Mouse (Mus musculus) MEL (cell line): ENCODE measurements around the gene A730061H03Rik. TPM values are rescaled to one million over a fixed set of nuclear protein-coding genes. Genes with fewer than 3 reads are reported as not detected.

Source experiments
- DNase-seq: peaks from one replicate; pipeline ENCODE4 v3.0.0; 2011; ENCODE audit warnings: low read depth, low spot score
- H3K27ac ChIP-seq: 2 replicates; pipeline ENCODE4 v1.5.1; 2012; ENCODE audit warnings: low read depth, mild to moderate bottlenecking, control low read depth, low read length, moderate library complexity; ENCODE audit not compliant: control insufficient read depth
- H3K27me3 ChIP-seq, 2 experiments: fragments of 150-350 bp in 1 of 2; sonication (generic) in 1 of 2; 2 replicates each; pipeline ENCODE4 v1.6.1; 2012; ENCODE audit warnings: low read length in 2 of 2, mild to moderate bottlenecking in 2 of 2, improper control_type of control experiment in 1 of 2, moderate library complexity in 1 of 2; ENCODE audit not compliant: insufficient read depth in 2 of 2, control insufficient read depth in 1 of 2
- H3K36me3 ChIP-seq, 2 experiments: 2 replicates each; pipeline ENCODE4 v1.6.1; 2012 to 2014; ENCODE audit warnings: low read length in 2 of 2, improper control_type of control experiment in 1 of 2, inconsistent platforms in 1 of 2, mild to moderate bottlenecking in 1 of 2; ENCODE audit not compliant: insufficient read depth in 2 of 2, control insufficient read depth in 1 of 2
- H3K4me1 ChIP-seq, 2 experiments: fragments of 150-350 bp in 1 of 2; sonication (generic) in 1 of 2; 2 replicates each; pipeline ENCODE4 v1.6.1; 2012; ENCODE audit warnings: low read length in 2 of 2, improper control_type of control experiment in 1 of 2, mild to moderate bottlenecking in 1 of 2; ENCODE audit not compliant: insufficient read depth in 2 of 2, control insufficient read depth in 1 of 2
- H3K4me3 ChIP-seq, 2 experiments: fragments of 150-350 bp in 1 of 2; sonication (generic) in 1 of 2; 2 replicates each; pipeline ENCODE4 v1.5.1; 2012; ENCODE audit warnings: low read depth in 2 of 2, low read length in 2 of 2, mild to moderate bottlenecking in 2 of 2, moderate library complexity in 2 of 2, control low read depth in 1 of 2, improper control_type of control experiment in 1 of 2; ENCODE audit not compliant: control insufficient read depth in 1 of 2, insufficient read depth in 1 of 2
- H3K79me2 ChIP-seq: 2 replicates; pipeline ENCODE4 v1.6.1; 2012; ENCODE audit warnings: mild to moderate bottlenecking, low read length, moderate library complexity; ENCODE audit not compliant: control insufficient read depth, poor library complexity, insufficient read depth
- H3K9ac ChIP-seq: 2 replicates; pipeline ENCODE4 v1.6.1; 2012; ENCODE audit warnings: low read depth, mild to moderate bottlenecking, control low read depth, low read length, moderate library complexity; ENCODE audit not compliant: control insufficient read depth, poor library complexity, severe bottlenecking
- H3K9me3 ChIP-seq: fragments of 150-350 bp; sonication (generic); replicated peaks from 2 replicates; pipeline ENCODE4 v1.6.1; 2012; ENCODE audit warnings: mild to moderate bottlenecking, low read length, improper control_type of control experiment, moderate library complexity; ENCODE audit not compliant: insufficient read depth
- BHLHE40 ChIP-seq: IDR thresholded peaks from 2 replicates; pipeline ENCODE4 v1.6.1; 2012; ENCODE audit warnings: low read depth, mild to moderate bottlenecking, inconsistent platforms, low read length, improper control_type of control experiment, borderline replicate concordance
- CHD1 ChIP-seq: IDR thresholded peaks from 2 replicates; pipeline ENCODE4 v1.6.1; 2012; ENCODE audit warnings: low read depth, mild to moderate bottlenecking, inconsistent platforms, low read length, improper control_type of control experiment
- CHD2 ChIP-seq: IDR thresholded peaks from 2 replicates; pipeline ENCODE4 v1.6.1; 2011; ENCODE audit warnings: low read length, improper control_type of control experiment
- CTCF ChIP-seq, 3 experiments: IDR thresholded peaks in 2 of 3; conservative IDR thresholded peaks in 1 of 3; 2 replicates each; pipeline ENCODE4 v1.5.1; 2011 to 2012; ENCODE audit warnings: low read length in 3 of 3, low read depth in 2 of 3, mild to moderate bottlenecking in 2 of 3, improper control_type of control experiment in 1 of 3, inconsistent platforms in 1 of 3, mixed read lengths in 1 of 3, moderate library complexity in 1 of 3; ENCODE audit not compliant: control insufficient read depth in 1 of 3, insufficient read depth in 1 of 3, poor library complexity in 1 of 3, severe bottlenecking in 1 of 3
- E2F4 ChIP-seq: IDR thresholded peaks from 2 replicates; pipeline ENCODE4 v1.6.1; 2011; ENCODE audit warnings: low read depth, low read length, improper control_type of control experiment, borderline replicate concordance
- ELF1 ChIP-seq: IDR thresholded peaks from 2 replicates; pipeline ENCODE4 v1.6.1; 2014; ENCODE audit warnings: low read depth, mild to moderate bottlenecking, inconsistent platforms, low read length, improper control_type of control experiment, moderate library complexity
- EP300 ChIP-seq, 2 experiments: IDR thresholded peaks; 2 replicates each; pipeline ENCODE4 v1.6.1; 2011; ENCODE audit warnings: improper control_type of control experiment in 2 of 2, low read length in 2 of 2, low read depth in 1 of 2, mild to moderate bottlenecking in 1 of 2
- ETS1 ChIP-seq: IDR thresholded peaks from 2 replicates; pipeline ENCODE4 v1.6.1; 2012; ENCODE audit warnings: low read depth, mild to moderate bottlenecking, inconsistent platforms, low read length, improper control_type of control experiment, moderate library complexity
- GABPA ChIP-seq: IDR thresholded peaks from 2 replicates; pipeline ENCODE4 v1.6.1; 2012; ENCODE audit warnings: low read depth, mild to moderate bottlenecking, inconsistent platforms, low read length, improper control_type of control experiment, moderate library complexity
- GATA1 ChIP-seq: IDR thresholded peaks from 2 replicates; pipeline ENCODE4 v1.6.1; 2011; ENCODE audit warnings: low read depth, low read length, improper control_type of control experiment
- HCFC1 ChIP-seq: IDR thresholded peaks from 2 replicates; pipeline ENCODE4 v1.6.1; 2012; ENCODE audit warnings: low read depth, mild to moderate bottlenecking, inconsistent platforms, low read length, improper control_type of control experiment, moderate library complexity
- MAFK ChIP-seq: IDR thresholded peaks from 2 replicates; pipeline ENCODE4 v1.6.1; 2011; ENCODE audit warnings: low read depth, mild to moderate bottlenecking, low read length, improper control_type of control experiment, borderline replicate concordance
- MAX ChIP-seq: IDR thresholded peaks from 2 replicates; pipeline ENCODE4 v1.6.1; 2011; ENCODE audit warnings: low read length, improper control_type of control experiment
- MAZ ChIP-seq: IDR thresholded peaks from 2 replicates; pipeline ENCODE4 v1.6.1; 2012; ENCODE audit warnings: low read depth, mild to moderate bottlenecking, inconsistent platforms, low read length, improper control_type of control experiment
- MXI1 ChIP-seq: IDR thresholded peaks from 2 replicates; pipeline ENCODE4 v1.6.1; 2011; ENCODE audit warnings: mild to moderate bottlenecking, low read depth, low read length, improper control_type of control experiment
- MYB ChIP-seq: IDR thresholded peaks from 2 replicates; pipeline ENCODE4 v1.6.1; 2011; ENCODE audit warnings: mild to moderate bottlenecking, low read depth, low read length, improper control_type of control experiment
- MYC ChIP-seq: IDR thresholded peaks from 2 replicates; pipeline ENCODE4 v1.6.1; 2011; ENCODE audit warnings: low read depth, mild to moderate bottlenecking, low read length, improper control_type of control experiment, moderate library complexity
- NELFE ChIP-seq: IDR thresholded peaks from 2 replicates; pipeline ENCODE4 v1.6.1; 2011; ENCODE audit warnings: low read depth, low read length, improper control_type of control experiment
- NRF1 ChIP-seq: IDR thresholded peaks from 2 replicates; pipeline ENCODE4 v1.6.1; 2014; ENCODE audit warnings: low read depth, mild to moderate bottlenecking, inconsistent platforms, low read length, improper control_type of control experiment, moderate library complexity; ENCODE audit not compliant: poor library complexity, insufficient read depth, severe bottlenecking
- POLR2A ChIP-seq, 2 experiments: IDR thresholded peaks; 2 replicates each; pipeline ENCODE4 v1.6.1; 2011 to 2012; ENCODE audit warnings: low read length in 2 of 2, mild to moderate bottlenecking in 2 of 2, control low read depth in 1 of 2, improper control_type of control experiment in 1 of 2, low read depth in 1 of 2, moderate library complexity in 1 of 2; ENCODE audit not compliant: control insufficient read depth in 1 of 2, insufficient read depth in 1 of 2, poor library complexity in 1 of 2
- POLR2AphosphoS2 ChIP-seq: IDR thresholded peaks from 2 replicates; pipeline ENCODE4 v1.6.1; 2011; ENCODE audit warnings: low read length, improper control_type of control experiment
- POLR2AphosphoS5 ChIP-seq: IDR thresholded peaks from 2 replicates; pipeline ENCODE4 v1.6.1; 2012; ENCODE audit warnings: low read depth, borderline replicate concordance, mild to moderate bottlenecking, inconsistent platforms, low read length, moderate library complexity, mixed read lengths
- RCOR1 ChIP-seq: IDR thresholded peaks from 2 replicates; pipeline ENCODE4 v1.6.1; 2012; ENCODE audit warnings: low read depth, mild to moderate bottlenecking, inconsistent platforms, low read length, improper control_type of control experiment
- SIN3A ChIP-seq: IDR thresholded peaks from 2 replicates; pipeline ENCODE4 v1.6.1; 2012; ENCODE audit warnings: low read length, improper control_type of control experiment, inconsistent platforms
- SMC3 ChIP-seq: IDR thresholded peaks from 2 replicates; pipeline ENCODE4 v1.6.1; 2011; ENCODE audit warnings: low read depth, low read length, improper control_type of control experiment
- TAL1 ChIP-seq: IDR thresholded peaks from 2 replicates; pipeline ENCODE4 v1.6.1; 2012; ENCODE audit warnings: mild to moderate bottlenecking, inconsistent platforms, low read length, moderate library complexity, mixed read lengths
- TBP ChIP-seq: IDR thresholded peaks from 2 replicates; pipeline ENCODE4 v1.8.0; 2011; ENCODE audit warnings: low read depth, low read length, improper control_type of control experiment
- UBTF ChIP-seq: IDR thresholded peaks from 2 replicates; pipeline ENCODE4 v1.6.1; 2012; ENCODE audit warnings: low read depth, mild to moderate bottlenecking, inconsistent platforms, low read length, improper control_type of control experiment, moderate library complexity, borderline replicate concordance; ENCODE audit not compliant: insufficient read depth
- USF1 ChIP-seq: IDR thresholded peaks from 2 replicates; pipeline ENCODE4 v1.6.1; 2014; ENCODE audit warnings: low read depth, mild to moderate bottlenecking, inconsistent platforms, low read length, improper control_type of control experiment, moderate library complexity
- USF2 ChIP-seq, 2 experiments: IDR thresholded peaks; 2 replicates each; pipeline ENCODE4 v1.6.1; 2011 to 2012; ENCODE audit warnings: improper control_type of control experiment in 2 of 2, low read length in 2 of 2, borderline replicate concordance in 1 of 2, inconsistent platforms in 1 of 2, low read depth in 1 of 2, mild to moderate bottlenecking in 1 of 2; ENCODE audit not compliant: insufficient read depth in 1 of 2
- ZNF384 ChIP-seq: IDR thresholded peaks from 2 replicates; pipeline ENCODE4 v1.6.1; 2012; ENCODE audit warnings: low read depth, mild to moderate bottlenecking, inconsistent platforms, low read length, improper control_type of control experiment
- polyA plus RNA-seq, 2 experiments: library from polyadenylated mRNA; stranded (reverse) in 1 of 2; unstranded in 1 of 2; fragments of >175 nt in 1 of 2; fragments of >200 nt in 1 of 2; gene quantifications; 2 replicates each; pipeline versions ENCODE4 v1.2.1 to v1.2.4; 2012; ENCODE audit warnings: low replicate concordance in 2 of 2, low read depth in 1 of 2; ENCODE audit not compliant: insufficient read length in 2 of 2, insufficient read depth in 1 of 2, missing spikeins in 1 of 2
- total RNA-seq: library from RNA; depleted of rRNA; stranded (reverse); fragments of 300-350 nt; gene quantifications from 2 replicates; pipeline ENCODE4 v1.2.3, GENCODE M21; 2012

Gene A730061H03Rik
- total and polyA plus RNA-seq, 3 experiments: 0.73 to 0.86 TPM; not detected in 1

DNA sequence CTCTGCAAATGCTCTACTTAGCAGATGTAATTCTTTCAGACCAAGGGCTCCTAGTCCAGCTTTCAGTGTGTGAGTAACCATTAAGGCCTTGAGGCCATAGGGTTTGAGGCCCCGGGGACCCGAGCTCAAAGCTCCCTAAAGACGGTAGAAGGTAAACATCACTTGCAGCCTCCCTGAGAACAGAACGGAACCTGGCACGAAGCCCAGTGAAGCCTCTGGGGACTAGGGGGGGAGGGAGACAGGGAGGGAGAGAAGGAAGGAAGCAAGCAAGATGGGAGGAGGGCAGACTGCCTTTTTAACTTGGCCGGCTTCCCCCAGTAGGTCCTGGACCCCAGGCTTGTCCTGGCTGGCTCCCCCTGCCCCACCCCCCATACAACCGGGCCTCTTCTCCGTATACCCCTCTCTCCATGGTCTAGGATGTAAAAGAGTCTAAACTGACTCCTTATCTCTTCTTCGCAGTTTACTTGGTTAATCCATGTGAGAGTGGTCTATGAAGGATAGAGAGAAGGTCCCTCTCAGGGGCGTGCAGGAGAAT is 19.4 kb downstream of the A730061H03Rik start:
- peak; percentile 93 for DNase-seq
- Histone ChIP-seq H3K36me3 (peaks cover 12 to 17% of the 10 kb centered on the region in 2 experiments), H3K27me3 (no peaks in the 10 kb centered on the region), H3K9me3 (no peaks in the 10 kb centered on the region), H3K9ac (peak overlapping the region; percentile 93), H3K4me1 (peaks cover 8 to 17% of the 10 kb centered on the region in 2 experiments), H3K79me2 (peaks cover 15% of the 10 kb centered on the region), H3K27ac (peak overlapping the region; percentile 87), H3K4me3 (peak overlapping the region; percentile 88 to 94)
- TF ChIP-seq MXI1: peak; percentile 46
- TF ChIP-seq MYC: no peak
- TF ChIP-seq UBTF: no peak
- TF ChIP-seq USF1: no peak
- TF ChIP-seq GATA1: peak; percentile 57
- no peak for TF ChIP-seq E2F4
- peak; percentile 77 for TF ChIP-seq SIN3A
- no peak for TF ChIP-seq RCOR1
- no peak for TF ChIP-seq POLR2A (IDR thresholded peaks at IDR 0.05; ENCODE audit: control insufficient read depth in 1 of 2, insufficient read depth in 1 of 2, low read depth in 1 of 2, low read length in 2 of 2, poor library complexity in 1 of 2)
- TF ChIP-seq POLR2AphosphoS2: no peak
- TF ChIP-seq BHLHE40: no peak
- TF ChIP-seq MAZ: peak; percentile 84
- no peak; the same call in 1 of the 2 replicates for TF ChIP-seq HCFC1
- TF ChIP-seq TAL1: peak; percentile 66
- TF ChIP-seq MAFK: no peak
- peak; percentile 54; the same call in 1 of the 2 replicates for TF ChIP-seq MAX
- peak; percentile 50; the same call in 1 of the 2 replicates for TF ChIP-seq CHD1
- peak; percentile 48 for TF ChIP-seq ETS1

DNA sequence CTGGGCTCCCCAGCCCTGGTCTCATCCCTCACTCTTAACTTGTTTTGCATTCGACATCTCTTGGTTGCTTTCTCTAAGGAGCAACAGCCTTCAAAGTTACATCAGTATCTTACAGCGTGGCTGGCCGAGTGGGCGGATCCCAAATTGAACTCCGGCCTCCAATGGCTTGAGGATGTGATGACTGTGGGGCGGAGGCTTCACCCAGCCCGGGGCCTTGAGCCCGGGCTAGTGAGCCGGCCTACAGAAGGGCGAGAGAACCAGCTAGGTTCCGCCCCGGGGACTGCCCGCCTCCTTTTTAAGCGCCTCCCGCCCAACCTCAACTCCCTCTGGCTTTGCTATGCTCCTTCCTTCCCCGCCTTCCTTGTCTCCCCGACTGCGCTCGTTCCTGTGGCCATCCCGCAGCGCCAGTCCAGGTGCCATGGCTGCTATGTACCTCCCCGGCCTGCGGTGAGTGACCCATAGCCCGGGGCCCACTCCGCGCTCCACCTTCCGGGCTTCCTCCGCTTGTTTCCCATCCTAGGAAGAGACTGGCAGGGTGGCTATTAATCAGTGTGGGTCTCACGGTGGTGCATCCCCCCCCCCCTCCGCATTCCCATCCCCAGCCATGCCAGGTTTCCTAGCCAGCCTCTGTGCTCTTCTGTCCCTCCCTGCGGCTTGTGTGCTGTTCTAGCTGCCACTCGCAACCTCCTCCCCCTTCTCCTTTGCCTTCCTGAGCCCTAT is 20.0 kb downstream of the A730061H03Rik start, which contains the start of gene Pck2:
TSS of gene Pck2 (plus strand) at position 200 of the 720 bp plus-strand sequence.
- Histone ChIP-seq H3K4me3 (peak within 1 kb of the TSS; percentile 88 to 94), H3K4me1 (peaks cover 8 to 17% of the 10 kb centered on the region in 2 experiments)
- peak; percentile 78; the same call in 1 of the 2 replicates for TF ChIP-seq MAZ
- TF ChIP-seq NELFE: peak; percentile 75
- TF ChIP-seq GABPA: no peak
- no peak for TF ChIP-seq NRF1
- TF ChIP-seq SMC3: no peak
- no peak for TF ChIP-seq CTCF (IDR thresholded peaks at IDR 0.05 in 2 of 3, conservative IDR thresholded peaks at IDR 0.05 in 1 of 3; ENCODE audit: control insufficient read depth in 1 of 3, insufficient read depth in 1 of 3, low read depth in 2 of 3, low read length in 3 of 3, poor library complexity in 1 of 3, severe bottlenecking in 1 of 3)
- TF ChIP-seq POLR2AphosphoS5: no peak
- no peak for TF ChIP-seq ELF1
- no peak for TF ChIP-seq TAL1
- TF ChIP-seq TBP: 0 out of 2 replicates have a peak, but pooled peaks have one; percentile 73
- TF ChIP-seq EP300 (IDR thresholded peaks at IDR 0.05; ENCODE audit: low read depth in 1 of 2, low read length in 2 of 2): peak in 1 of 2 experiments; percentile 34; a peak in 1 of 4 replicates
- no peak for TF ChIP-seq USF2 (IDR thresholded peaks at IDR 0.05; ENCODE audit: borderline replicate concordance in 1 of 2, insufficient read depth in 1 of 2, low read depth in 1 of 2, low read length in 2 of 2)
- TF ChIP-seq ZNF384: no peak
- no peak for TF ChIP-seq CHD2
- TF ChIP-seq USF1: no peak; the same call in 1 of the 2 replicates
- TF ChIP-seq MYB: no peak

More for the DNA sequence above, 20.0 kb downstream of the A730061H03Rik start, which contains the start of gene Pck2:
- H3K9me3 ChIP-seq: no peaks in the 10 kb centered on the region
- peak; percentile 98 for DNase-seq
- H3K27ac ChIP-seq: peak within 1 kb of the TSS; percentile 90
- peaks cover 15% of the 10 kb centered on the region for H3K79me2 ChIP-seq
- H3K9ac ChIP-seq: peak within 1 kb of the TSS; percentile 93
- H3K27me3 ChIP-seq: no peaks in the 10 kb centered on the region
- H3K36me3 ChIP-seq: peaks cover 7 to 17% of the 10 kb centered on the region in 2 experiments
